Mouse (Mus musculus) limb, embryonic 12.5 days (tissue): ENCODE measurements around the gene Spocd1. TPM values are rescaled to one million over a fixed set of nuclear protein-coding genes. Genes with fewer than 3 reads are reported as not detected.
"Not testable (repeated sequence)": the region's sequence is repeated elsewhere in the genome, so short reads cannot be mapped to it uniquely, and the experiment has no call there.

Experiments
- ATAC-seq: fragments of 200-750 bp; cut with Nextera tagmentation; 2 replicates; pipeline ENCODE4 v1.8.0; 2017; ENCODE audit warnings: low read depth, moderate TSS enrichment; ENCODE audit not compliant: insufficient number of reproducible peaks, insufficient read depth, low FRiP score, low TSS enrichment
- H3K27ac ChIP-seq: fragments of 300-500 bp; sonication (generic); 2 replicates; pipeline ENCODE4 v1.5.1; 2016; ENCODE audit warnings: mild to moderate bottlenecking, moderate library complexity
- H3K27me3 ChIP-seq: fragments of 300-500 bp; sonication (generic); 2 replicates; pipeline ENCODE4 v1.6.1; 2016; ENCODE audit warnings: mild to moderate bottlenecking, moderate library complexity
- H3K36me3 ChIP-seq: fragments of 300-500 bp; sonication (generic); 2 replicates; pipeline ENCODE4 v1.6.1; 2016; ENCODE audit warnings: mild to moderate bottlenecking, moderate library complexity
- H3K4me1 ChIP-seq: fragments of 300-500 bp; sonication (generic); replicated peaks from 2 replicates; pipeline ENCODE4 v1.6.1; 2016
- H3K4me2 ChIP-seq: fragments of 300-500 bp; sonication (generic); 2 replicates; pipeline ENCODE4 v1.6.1; 2016; ENCODE audit warnings: mild to moderate bottlenecking, moderate library complexity
- H3K4me3 ChIP-seq: fragments of 300-500 bp; sonication (generic); replicated peaks from 2 replicates; pipeline ENCODE4 v1.5.1; 2016; ENCODE audit warnings: mild to moderate bottlenecking
- H3K9ac ChIP-seq: fragments of 300-500 bp; sonication (generic); replicated peaks from 2 replicates; pipeline ENCODE4 v1.6.1; 2016; ENCODE audit warnings: mild to moderate bottlenecking, moderate library complexity
- H3K9me3 ChIP-seq: fragments of 300-500 bp; sonication (generic); 2 replicates; pipeline ENCODE4 v1.6.1; 2016; ENCODE audit warnings: mild to moderate bottlenecking, moderate library complexity
- WGBS: fragments of 180-500 bp; shearing (Covaris S2); methylation state at CpG from one replicate; pipeline ENCODE4 v1.1.7; 2016; 5-methylcytosine and 5-hydroxymethylcytosine counted together
- polyA plus RNA-seq: library from polyadenylated mRNA; unstranded; fragments of >200 nt; fragmentation: Nextera tagmentation; extraction: Ambion mirVana; gene quantifications from 2 replicates; pipeline ENCODE4 v1.2.1, GENCODE M21; 2016

Spocd1 gene
- not detected in 2 replicates for polyA plus RNA-seq

DNA sequence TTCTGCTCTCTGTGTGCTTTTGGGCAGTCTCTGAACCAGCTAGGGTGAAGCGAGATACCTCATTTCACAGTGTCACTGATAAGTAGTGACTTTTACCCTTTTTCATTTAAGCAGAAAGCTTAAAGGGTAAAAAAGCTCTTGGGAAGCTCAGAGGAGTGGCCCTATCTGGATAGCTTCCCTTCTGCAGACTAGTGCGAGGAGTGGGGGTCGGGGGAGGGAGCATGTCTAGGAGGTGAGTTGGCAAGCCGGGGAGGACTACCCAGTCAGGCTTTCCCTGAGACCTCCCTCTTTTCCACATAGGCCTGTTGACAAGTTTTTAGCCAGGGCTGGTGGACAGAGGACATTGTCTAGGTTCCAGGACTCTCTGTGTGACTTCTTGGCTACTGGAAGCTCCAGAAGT lies at the start of gene Spocd1:
TSS of gene Spocd1 (plus strand) at position 301 of the 400 bp plus-strand sequence.
- Histone ChIP-seq H3K9me3 (peaks cover 4% of the 10 kb centered on the region; the same call in 1 of the 2 replicates), H3K36me3 (no peaks in the 10 kb centered on the region), H3K4me1 (no peaks in the 10 kb centered on the region), H3K27ac (no peak within 1 kb of the TSS), H3K4me2 (peak within 1 kb of the TSS; percentile 36), H3K9ac (no peak within 1 kb of the TSS), H3K27me3 (peaks cover 7% of the 10 kb centered on the region; the same call in 1 of the 2 replicates), H3K4me3 (no peak within 1 kb of the TSS)
- ATAC-seq: no peak
- 33% methylated on average over 4 of the region's 4 CpGs for WGBS

DNA sequence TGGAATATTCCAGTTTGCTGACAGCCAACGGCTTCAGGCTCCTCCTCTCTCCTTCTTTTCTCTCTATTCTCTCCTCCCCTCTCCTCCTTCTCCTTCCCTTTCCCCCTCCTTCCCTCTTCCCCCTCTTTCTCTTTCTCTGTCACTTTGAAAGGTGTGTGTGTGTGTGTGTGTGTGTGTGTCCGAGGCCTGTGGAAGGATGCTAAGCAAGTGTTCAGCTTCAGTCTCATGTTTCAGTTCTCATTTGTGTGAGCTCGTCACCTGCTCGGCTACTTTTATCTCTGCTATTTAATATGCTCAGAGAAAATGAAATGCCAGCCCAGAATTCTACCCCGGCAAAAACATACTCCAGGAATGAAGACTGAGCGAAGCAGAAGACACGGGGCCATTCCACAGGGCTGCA lies 48.4 kb upstream of the Spocd1 start:
- no peak overlapping the region for H3K9ac ChIP-seq
- WGBS: 85% methylated on average over 7 of the region's 7 CpGs
- H3K36me3 ChIP-seq: no peaks in the 10 kb centered on the region
- no peak overlapping the region for H3K4me3 ChIP-seq
- no peak overlapping the region for H3K4me2 ChIP-seq
- no peaks in the 10 kb centered on the region for H3K9me3 ChIP-seq
- H3K27me3 ChIP-seq: no peaks in the 10 kb centered on the region
- peaks cover 30% of the 10 kb centered on the region for H3K4me1 ChIP-seq
- H3K27ac ChIP-seq: no peak overlapping the region
- ATAC-seq: no peak

DNA sequence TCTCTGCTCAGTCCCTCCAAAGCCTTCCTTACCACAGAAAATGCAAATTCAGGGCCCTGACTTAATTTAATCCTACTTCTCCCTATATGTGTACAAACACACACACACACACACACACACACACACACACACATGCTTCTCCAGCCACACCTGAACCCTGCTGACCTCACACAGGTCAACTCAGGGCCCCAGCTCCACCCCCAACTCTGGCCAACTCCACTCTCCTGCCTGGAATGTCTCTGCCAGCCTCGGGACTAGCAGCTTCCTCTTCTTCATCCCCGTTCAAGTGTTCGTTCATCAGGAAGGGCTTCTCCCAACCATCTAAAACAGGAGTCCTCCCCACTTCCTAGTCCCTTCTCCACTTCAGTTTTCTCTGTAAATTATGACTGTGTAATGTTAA lies 47.4 kb upstream of the Spocd1 start:
- Histone ChIP-seq H3K4me1 (peaks cover 28% of the 10 kb centered on the region), H3K4me2 (no peak overlapping the region), H3K27me3 (no peaks in the 10 kb centered on the region), H3K27ac (no peak overlapping the region), H3K4me3 (no peak overlapping the region), H3K9ac (0 out of 2 replicates have a peak overlapping the region, but pooled peaks have one; percentile 13), H3K36me3 (no peaks in the 10 kb centered on the region), H3K9me3 (no peaks in the 10 kb centered on the region)
- WGBS: 26% methylated on average over 3 of the region's 3 CpGs
- no peak for ATAC-seq

DNA sequence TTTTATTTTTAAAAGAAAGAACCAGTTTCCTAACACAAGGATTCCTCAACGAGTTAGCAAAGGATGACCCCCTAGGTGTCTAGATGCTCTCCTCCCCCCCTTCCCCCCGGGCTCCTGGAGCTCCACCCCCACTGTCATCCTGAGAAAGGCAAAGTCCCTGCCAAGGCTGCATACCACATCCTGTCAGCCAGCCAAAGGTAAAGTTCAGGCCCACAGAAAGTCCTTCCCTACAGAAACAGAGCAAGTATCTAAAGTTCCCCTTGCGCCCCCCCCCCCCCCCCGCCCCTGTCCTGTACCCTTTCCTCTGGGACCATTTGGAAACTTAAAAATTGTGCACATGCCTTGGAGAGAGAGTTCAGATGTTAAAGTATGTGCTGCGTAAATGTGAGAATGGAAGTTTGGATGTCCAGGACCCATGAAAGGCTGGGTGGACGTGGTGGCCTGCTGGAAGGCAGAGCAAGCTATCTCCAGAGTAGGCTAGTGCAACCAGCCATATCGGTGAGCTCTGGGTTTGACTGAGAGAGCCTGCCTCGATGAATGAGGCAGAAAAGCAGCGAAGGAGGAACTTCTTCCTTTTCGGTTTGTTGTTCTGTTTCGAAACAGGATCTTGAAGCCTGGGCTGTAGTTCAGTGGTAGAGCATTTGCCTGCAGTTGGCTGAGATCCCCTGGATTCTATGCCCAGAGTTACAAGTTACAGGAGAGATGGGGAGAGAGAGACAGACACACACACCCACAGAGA lies 46.3 kb upstream of the Spocd1 start:
- no peaks in the 10 kb centered on the region for H3K9me3 ChIP-seq
- WGBS: 39% methylated on average over 11 of the region's 11 CpGs
- peak overlapping the region; percentile 35 for H3K4me2 ChIP-seq
- no peak overlapping the region for H3K4me3 ChIP-seq
- no peaks in the 10 kb centered on the region for H3K36me3 ChIP-seq
- H3K9ac ChIP-seq: 0 out of 2 replicates have a peak overlapping the region, but pooled peaks have one; percentile 5
- ATAC-seq: no peak
- H3K27ac ChIP-seq: peak overlapping the region; percentile 37
- peaks cover 18% of the 10 kb centered on the region for H3K4me1 ChIP-seq
- H3K27me3 ChIP-seq: no peaks in the 10 kb centered on the region

DNA sequence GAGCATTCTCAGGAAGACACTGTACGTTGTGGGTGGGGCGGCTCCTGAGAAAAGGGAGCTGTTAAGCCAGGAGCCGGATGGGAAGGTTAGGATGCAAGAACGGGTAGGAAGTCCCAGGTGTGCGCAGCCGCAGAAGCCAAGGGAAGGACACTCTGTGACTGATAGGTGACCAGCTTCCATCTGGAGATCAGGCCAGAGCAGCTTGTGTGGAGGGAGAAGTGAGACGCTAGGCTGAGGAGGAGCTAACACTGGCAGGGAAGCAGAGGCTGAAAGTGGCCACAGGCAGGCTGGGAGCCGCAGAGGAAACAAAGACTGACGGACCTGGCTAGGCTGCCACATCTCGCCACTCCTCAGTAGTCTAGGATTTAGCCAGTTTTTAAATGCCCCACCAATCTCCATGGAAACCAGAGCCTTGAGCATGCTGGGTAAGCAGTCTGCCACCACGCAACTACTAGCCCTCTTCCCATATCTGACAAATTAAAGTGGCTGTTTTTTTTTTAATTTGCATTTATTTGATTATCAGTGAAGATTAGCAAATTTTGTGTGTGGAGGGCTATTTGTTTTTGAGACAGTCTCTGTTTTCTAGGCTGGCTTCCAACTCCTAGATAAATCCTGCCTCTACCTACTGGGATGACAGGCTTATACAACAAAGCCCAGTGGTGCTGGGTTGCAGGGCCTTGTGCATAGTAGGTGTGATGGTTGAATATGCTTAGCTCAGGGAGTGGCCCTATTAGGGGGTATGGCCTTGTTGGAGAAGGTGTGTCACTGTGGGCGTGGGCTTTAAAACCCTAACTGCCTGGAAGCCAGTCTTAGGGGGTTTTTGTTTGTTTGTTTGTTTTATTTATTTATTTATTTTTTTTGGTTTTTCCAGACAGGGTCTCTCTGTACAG lies 44.8 kb upstream of the Spocd1 start:
- ATAC-seq: no peak
- WGBS: 77% methylated on average over 12 of the region's 12 CpGs
- no peaks in the 10 kb centered on the region for H3K9me3 ChIP-seq
- H3K27me3 ChIP-seq: no peaks in the 10 kb centered on the region
- peaks cover 14% of the 10 kb centered on the region for H3K4me1 ChIP-seq
- no peak overlapping the region for H3K4me2 ChIP-seq
- no peak overlapping the region for H3K27ac ChIP-seq
- H3K4me3 ChIP-seq: no peak overlapping the region
- no peaks in the 10 kb centered on the region for H3K36me3 ChIP-seq
- no peak overlapping the region for H3K9ac ChIP-seq

DNA sequence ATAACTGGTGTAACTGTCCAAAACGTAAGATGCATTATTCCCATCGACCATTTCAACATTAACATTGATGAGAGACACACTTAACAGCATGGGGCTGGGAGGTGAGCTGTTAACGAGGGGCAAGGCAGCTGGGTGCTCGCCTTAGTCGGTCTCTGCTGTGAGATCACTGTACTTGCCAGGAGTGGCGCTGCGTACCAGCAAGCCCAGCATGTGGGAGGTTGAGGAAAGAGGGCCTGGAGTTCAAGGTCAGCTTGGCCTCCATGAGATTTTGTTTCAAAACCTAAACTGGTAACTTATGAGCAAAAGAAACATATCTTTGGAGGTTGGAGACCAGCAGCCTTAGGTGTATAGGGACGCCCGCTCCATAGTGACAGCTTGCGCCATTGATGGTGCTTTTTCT lies 39.4 kb upstream of the Spocd1 start:
- Histone ChIP-seq H3K4me3 (no peak overlapping the region), H3K9ac (no peak overlapping the region), H3K27ac (no peak overlapping the region), H3K9me3 (no peaks in the 10 kb centered on the region), H3K4me1 (no peaks in the 10 kb centered on the region), H3K4me2 (no peak overlapping the region), H3K27me3 (no peaks in the 10 kb centered on the region), H3K36me3 (no peaks in the 10 kb centered on the region)
- ATAC-seq: no peak
- 69% methylated on average over 10 of the region's 10 CpGs for WGBS

DNA sequence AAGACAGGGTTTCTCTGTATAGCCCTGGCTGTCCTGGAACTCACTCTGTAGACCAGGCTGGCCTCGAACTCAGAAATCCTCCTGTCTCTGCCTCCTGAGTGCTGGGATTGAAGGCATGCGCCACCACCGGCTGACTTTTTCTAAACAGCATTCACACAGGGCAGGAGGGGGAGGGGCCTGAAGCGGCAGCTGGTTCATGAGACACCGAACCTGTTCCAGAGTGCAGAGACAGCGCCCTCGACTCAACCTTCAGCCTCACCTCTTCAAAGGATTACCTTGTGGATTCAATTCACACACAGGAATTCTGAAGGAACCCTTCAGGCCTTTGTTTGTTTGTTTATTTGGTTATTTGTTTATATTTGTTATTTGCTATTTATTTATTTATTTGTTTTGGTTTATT lies 39.0 kb upstream of the Spocd1 start:
- Histone ChIP-seq H3K27me3 (no peaks in the 10 kb centered on the region), H3K27ac (no peak overlapping the region)

DNA sequence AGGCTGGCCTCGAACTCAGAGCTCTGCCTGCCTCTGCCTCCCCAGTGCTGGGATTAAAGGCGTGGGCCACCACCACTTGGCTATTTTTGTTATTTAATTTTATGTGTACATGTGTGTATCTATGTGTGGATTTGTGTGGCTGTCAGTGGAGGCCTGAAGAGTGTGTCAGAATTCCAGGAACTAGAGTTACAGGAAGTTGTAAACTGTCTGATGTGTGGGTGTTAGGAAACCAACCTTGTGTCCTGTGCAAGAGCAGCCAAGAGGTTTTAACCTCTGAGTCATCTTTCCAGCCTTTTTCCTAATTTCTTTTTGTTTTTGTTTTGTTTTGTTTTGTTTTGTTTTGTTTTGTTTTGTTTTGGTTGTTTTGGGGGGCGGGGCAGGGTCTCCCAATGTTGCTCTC lies 34.2 kb upstream of the Spocd1 start:
- H3K36me3 ChIP-seq: no peaks in the 10 kb centered on the region
- no peak overlapping the region for H3K9ac ChIP-seq
- H3K9me3 ChIP-seq: no peaks in the 10 kb centered on the region
- no peak overlapping the region for H3K4me3 ChIP-seq
- no peaks in the 10 kb centered on the region for H3K27me3 ChIP-seq
- H3K27ac ChIP-seq: no peak overlapping the region
- H3K4me1 ChIP-seq: 0 out of 2 replicates have a peak, but pooled peaks cover 4% of the 10 kb centered on the region
- ATAC-seq: no peak
- no peak overlapping the region for H3K4me2 ChIP-seq
- 93% methylated on average over 3 of the region's 3 CpGs for WGBS

More for the DNA sequence above, 39.0 kb upstream of the Spocd1 start:
- ATAC-seq: no peak
- Histone ChIP-seq H3K9ac (no peak overlapping the region), H3K4me3 (no peak overlapping the region), H3K4me2 (no peak overlapping the region), H3K4me1 (no peaks in the 10 kb centered on the region), H3K9me3 (no peaks in the 10 kb centered on the region), H3K36me3 (no peaks in the 10 kb centered on the region)
- 89% methylated on average over 7 of the region's 7 CpGs for WGBS

DNA sequence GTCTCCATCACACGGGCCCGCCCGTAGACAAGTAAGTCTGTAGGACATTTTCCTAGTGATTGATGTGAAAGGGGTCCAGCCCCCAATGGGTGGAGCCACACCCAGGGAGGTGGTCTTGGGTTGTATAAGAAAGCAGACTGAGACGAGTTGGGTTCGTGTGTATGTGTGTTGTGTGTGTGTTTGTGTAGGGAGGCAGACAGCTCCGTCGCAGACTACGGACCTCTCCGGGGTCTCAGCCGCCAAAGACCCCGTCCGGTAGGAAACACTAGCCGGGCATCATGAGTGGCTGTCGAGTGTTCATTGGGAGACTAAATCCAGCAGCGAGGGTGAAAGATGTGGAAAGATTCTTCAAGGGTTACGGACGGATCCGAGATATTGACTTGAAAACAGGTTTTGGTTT lies 30.2 kb upstream of the Spocd1 start:
- not testable (repeated sequence) for H3K9me3 ChIP-seq, H3K36me3 ChIP-seq, H3K27me3 ChIP-seq, H3K9ac ChIP-seq, H3K4me3 ChIP-seq, H3K4me1 ChIP-seq, ATAC-seq, H3K27ac ChIP-seq, H3K4me2 ChIP-seq
- 95% methylated on average over 18 of the region's 18 CpGs for WGBS

DNA sequence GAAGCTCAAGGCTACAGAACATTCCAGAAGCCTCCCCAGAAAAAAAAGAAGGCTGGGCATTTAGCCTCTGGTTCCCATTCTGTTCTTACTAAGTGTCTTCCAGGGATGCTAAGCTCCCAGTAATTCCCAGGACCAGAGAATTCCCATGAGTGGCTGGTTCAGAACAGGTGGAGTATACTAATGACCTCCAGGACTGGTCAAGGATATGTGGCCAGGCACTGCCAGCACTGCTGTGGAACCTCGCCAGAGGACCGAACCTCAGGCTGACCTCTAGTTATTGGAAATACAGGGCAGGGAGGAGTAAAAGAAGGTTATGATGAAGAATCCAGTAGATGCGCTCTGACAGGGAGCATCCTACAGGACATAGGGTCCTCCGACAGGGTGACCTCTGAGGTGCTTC lies 26.7 kb upstream of the Spocd1 start:
- Histone ChIP-seq H3K4me1 (peaks cover 6% of the 10 kb centered on the region), H3K9ac (no peak overlapping the region), H3K27me3 (no peaks in the 10 kb centered on the region), H3K9me3 (0 out of 2 replicates have a peak, but pooled peaks cover under 1% of the 10 kb centered on the region), H3K4me3 (no peak overlapping the region), H3K4me2 (no peak overlapping the region), H3K27ac (no peak overlapping the region), H3K36me3 (no peaks in the 10 kb centered on the region)
- no peak for ATAC-seq
- 84% methylated on average over 4 of the region's 4 CpGs for WGBS

DNA sequence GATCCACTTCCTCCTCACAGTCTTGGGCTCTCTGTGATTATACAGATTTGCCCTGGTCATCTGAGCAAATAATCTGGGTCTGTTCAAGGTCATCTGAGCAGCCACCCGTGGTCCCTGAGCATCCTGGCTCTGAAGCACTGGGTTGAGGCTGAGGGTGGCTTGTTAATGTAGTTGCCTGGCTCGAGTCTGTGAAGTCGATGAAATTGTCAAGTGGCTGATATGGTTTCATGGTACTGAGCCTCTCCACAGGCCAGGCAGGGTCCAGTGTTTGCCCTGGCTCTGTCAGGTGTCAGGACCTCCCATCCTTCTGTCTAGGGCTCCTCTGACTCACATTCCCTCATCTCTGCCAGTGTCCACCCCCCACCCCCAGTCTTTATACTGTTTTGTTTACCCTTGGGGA lies 25.5 kb upstream of the Spocd1 start:
- no peak for ATAC-seq
- H3K36me3 ChIP-seq: no peaks in the 10 kb centered on the region

More for the DNA sequence above, 25.5 kb upstream of the Spocd1 start:
- WGBS: 62% methylated on average over 3 of the region's 3 CpGs
- Histone ChIP-seq H3K9ac (no peak overlapping the region), H3K4me1 (peaks cover 6% of the 10 kb centered on the region), H3K27ac (no peak overlapping the region), H3K4me3 (no peak overlapping the region), H3K27me3 (no peaks in the 10 kb centered on the region), H3K9me3 (0 out of 2 replicates have a peak, but pooled peaks cover 3% of the 10 kb centered on the region), H3K4me2 (no peak overlapping the region)
